Mouse (Mus musculus) intestine, embryonic 15.5 days (tissue): ENCODE measurements around the gene Sbk3. TPM values are rescaled to one million over a fixed set of nuclear protein-coding genes. Genes with fewer than 3 reads are reported as not detected.

Source experiments
- ATAC-seq: fragments of 200-750 bp; cut with Nextera tagmentation; 2 replicates; pipeline ENCODE4 v1.8.0; 2017; ENCODE audit warnings: moderate TSS enrichment, moderate library complexity
- H3K27ac ChIP-seq: fragments of 300-500 bp; sonication (generic); 2 replicates; pipeline ENCODE4 v1.5.1; 2015; ENCODE audit warnings: mild to moderate bottlenecking, inconsistent platforms
- H3K27me3 ChIP-seq: fragments of 300-500 bp; sonication (generic); replicated peaks from 2 replicates; pipeline ENCODE4 v1.6.1; 2015; ENCODE audit warnings: inconsistent platforms
- H3K36me3 ChIP-seq: fragments of 300-500 bp; sonication (generic); 2 replicates; pipeline ENCODE4 v1.6.1; 2015; ENCODE audit warnings: inconsistent platforms
- H3K4me1 ChIP-seq: fragments of 300-500 bp; sonication (generic); replicated peaks from 2 replicates; pipeline ENCODE4 v1.6.1; 2015; ENCODE audit warnings: inconsistent platforms
- H3K4me2 ChIP-seq: fragments of 300-500 bp; sonication (generic); replicated peaks from 2 replicates; pipeline ENCODE4 v1.6.1; 2015; ENCODE audit warnings: mild to moderate bottlenecking, inconsistent platforms
- H3K4me3 ChIP-seq: fragments of 300-500 bp; sonication (generic); replicated peaks from 2 replicates; pipeline ENCODE4 v1.5.1; 2015; ENCODE audit warnings: inconsistent platforms
- H3K9ac ChIP-seq: fragments of 300-500 bp; sonication (generic); 2 replicates; pipeline ENCODE4 v1.6.1; 2015; ENCODE audit warnings: inconsistent platforms
- H3K9me3 ChIP-seq: fragments of 300-500 bp; sonication (generic); 2 replicates; pipeline ENCODE4 v1.6.1; 2016; ENCODE audit warnings: inconsistent platforms
- WGBS: fragments of 180-500 bp; shearing (Covaris S2); methylation state at CpG from one replicate; pipeline ENCODE4 v1.1.7; 2015; 5-methylcytosine and 5-hydroxymethylcytosine counted together
- polyA plus RNA-seq: library from polyadenylated mRNA; unstranded; fragments of >200 nt; fragmentation: Nextera tagmentation; extraction: Ambion mirVana; gene quantifications from 2 replicates; pipeline ENCODE4 v1.2.1, GENCODE M21; 2015

The Sbk3 gene
- polyA plus RNA-seq, 1 experiment from 2014 or later = not detected

DNA sequence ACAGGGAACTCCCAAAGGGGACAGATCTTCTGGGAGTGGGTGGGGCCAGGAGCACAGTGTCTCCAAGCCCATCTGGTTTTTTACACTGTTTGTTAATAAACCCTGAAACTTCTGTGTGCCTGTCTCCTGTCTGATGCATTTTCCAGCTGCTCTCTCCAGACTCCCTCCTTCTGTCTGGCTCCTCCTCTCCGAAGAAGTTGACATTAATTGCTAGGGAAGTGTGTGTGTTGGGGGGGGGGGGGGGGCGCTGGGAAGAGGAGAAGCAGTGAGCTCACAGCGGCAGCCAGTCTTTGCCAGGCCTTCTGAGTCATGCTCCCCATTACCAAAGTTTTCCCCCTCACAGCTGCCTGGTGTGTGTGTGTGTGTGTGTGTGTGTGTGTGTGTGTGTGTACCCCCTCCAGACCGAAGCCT, 46.1 kb downstream of the Sbk3 start:
- peak; percentile 52 for ATAC-seq
- H3K9ac ChIP-seq = no peak overlapping the region
- WGBS = 6% methylated on average over 3 of the region's 4 CpGs
- peak overlapping the region; percentile 94 for H3K27ac ChIP-seq
- no peaks in the 10 kb centered on the region for H3K27me3 ChIP-seq
- peaks cover 46% of the 10 kb centered on the region for H3K4me1 ChIP-seq
- H3K36me3 ChIP-seq = peaks cover 12% of the 10 kb centered on the region
- H3K4me2 ChIP-seq = peak overlapping the region; percentile 67
- no peak overlapping the region for H3K4me3 ChIP-seq
- no peaks in the 10 kb centered on the region for H3K9me3 ChIP-seq

DNA sequence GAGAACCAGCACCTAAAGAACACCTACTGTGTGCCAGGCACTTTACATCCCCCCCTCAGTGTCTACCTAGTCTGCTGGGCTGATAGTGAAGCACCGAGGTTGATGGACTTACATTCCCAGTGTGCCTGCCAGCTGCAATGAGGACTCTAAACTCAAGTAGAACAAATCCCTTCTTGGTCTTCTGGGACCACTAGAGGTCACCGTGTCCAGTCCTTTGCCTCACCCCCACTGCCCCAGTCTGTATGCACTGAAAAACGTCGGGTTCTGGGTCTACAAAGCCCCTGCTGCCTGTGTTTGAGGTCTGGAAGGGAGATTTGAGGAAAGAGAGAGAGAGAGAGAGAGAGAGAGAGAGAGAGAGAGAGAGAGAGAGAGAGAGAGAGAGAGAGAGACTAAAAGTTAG, 46.5 kb downstream of the Sbk3 start:
- Histone ChIP-seq H3K27me3 (no peaks in the 10 kb centered on the region), H3K4me2 (peak overlapping the region; percentile 67), H3K4me1 (peaks cover 46% of the 10 kb centered on the region), H3K36me3 (peaks cover 16% of the 10 kb centered on the region), H3K27ac (peak overlapping the region; percentile 94), H3K4me3 (no peak overlapping the region), H3K9ac (no peak overlapping the region), H3K9me3 (no peaks in the 10 kb centered on the region)
- 0% methylated on average over 4 of the region's 4 CpGs for WGBS
- ATAC-seq = no peak

DNA sequence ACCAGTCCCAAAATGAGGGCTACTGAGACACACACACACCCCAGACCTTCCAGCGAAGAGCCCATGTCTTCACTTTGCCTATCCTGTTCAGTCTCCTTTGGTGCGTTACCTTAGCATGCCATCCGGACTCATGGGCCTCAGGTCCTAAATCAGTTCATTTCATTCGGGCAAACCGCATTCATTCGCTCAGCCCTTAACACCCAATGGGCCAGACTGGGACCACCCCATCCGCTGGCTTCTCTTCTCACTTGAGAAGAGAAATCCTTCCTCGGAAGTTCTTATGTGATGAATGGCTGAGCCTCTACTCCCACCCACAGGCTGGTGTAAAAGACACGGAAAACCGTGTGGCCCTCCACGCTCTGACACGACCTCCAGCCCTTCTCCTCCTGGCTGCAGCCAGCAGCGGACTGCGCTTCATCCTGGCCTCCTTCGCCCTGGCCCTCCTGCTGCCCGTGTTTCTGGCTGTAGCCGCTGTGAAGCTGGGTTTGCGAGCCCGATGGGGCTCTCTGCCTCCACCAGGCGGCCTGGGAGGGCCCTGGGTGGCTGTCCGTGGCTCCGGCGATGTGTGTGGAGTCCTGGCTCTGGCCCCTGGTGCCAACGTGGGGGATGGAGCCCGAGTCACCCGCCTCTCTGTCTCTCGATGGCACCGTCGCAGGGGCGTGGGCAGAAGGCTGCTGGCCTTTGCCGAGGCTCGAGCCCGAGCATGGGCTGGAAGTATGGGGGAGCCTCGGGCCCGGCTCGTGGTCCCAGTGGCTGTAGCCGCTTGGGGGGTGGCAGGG, 47.2 kb downstream of the Sbk3 start:
- Histone ChIP-seq H3K4me2 (peak overlapping the region; percentile 67), H3K9ac (peak overlapping the region; percentile 50), H3K9me3 (no peaks in the 10 kb centered on the region), H3K4me3 (peak overlapping the region; percentile 19), H3K36me3 (peaks cover 18% of the 10 kb centered on the region), H3K4me1 (peaks cover 46% of the 10 kb centered on the region), H3K27me3 (no peaks in the 10 kb centered on the region), H3K27ac (peak overlapping the region; percentile 94)
- ATAC-seq = no peak
- WGBS = 8% methylated on average over 37 of the region's 37 CpGs

DNA sequence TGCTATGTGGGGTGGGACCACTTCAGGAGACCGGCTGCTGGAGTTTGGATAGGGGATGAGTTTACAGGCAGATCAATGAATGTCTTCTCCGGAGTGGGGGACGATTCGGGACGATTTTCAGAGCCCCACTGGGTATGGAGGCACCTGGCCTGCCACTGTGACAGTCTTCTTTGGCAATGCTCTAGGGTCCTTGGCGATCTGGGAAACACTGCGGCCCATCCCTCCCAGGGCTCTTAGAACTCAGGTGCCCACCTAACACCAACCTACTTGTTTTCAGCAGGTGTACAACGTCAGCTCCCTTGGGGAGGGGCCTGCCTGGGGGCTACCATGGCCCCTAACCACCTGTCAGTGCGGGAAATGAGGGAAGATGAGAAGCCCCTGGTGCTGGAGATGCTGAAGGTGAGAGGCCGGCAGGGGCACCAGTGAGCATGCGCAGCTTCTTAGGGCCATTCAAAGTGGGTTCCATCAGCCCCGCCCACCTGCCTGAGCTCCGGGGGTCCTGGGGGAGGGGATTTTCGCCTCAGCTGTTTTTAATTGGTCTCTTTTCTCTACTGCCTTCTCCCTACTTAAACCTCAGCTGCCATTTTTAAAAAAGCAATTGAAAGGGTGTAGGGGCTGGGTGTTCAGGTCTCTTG, 47.9 kb downstream of the Sbk3 start:
- peaks cover 46% of the 10 kb centered on the region for H3K4me1 ChIP-seq
- H3K9me3 ChIP-seq = no peaks in the 10 kb centered on the region
- no peak for ATAC-seq
- H3K9ac ChIP-seq = no peak overlapping the region; the same call in 1 of the 2 replicates
- no peaks in the 10 kb centered on the region for H3K27me3 ChIP-seq
- H3K4me2 ChIP-seq = peak overlapping the region; percentile 67
- peak overlapping the region; percentile 25 for H3K4me3 ChIP-seq
- 1% methylated on average over 14 of the region's 14 CpGs for WGBS
- peaks cover 24% of the 10 kb centered on the region for H3K36me3 ChIP-seq
- peak overlapping the region; percentile 94 for H3K27ac ChIP-seq

DNA sequence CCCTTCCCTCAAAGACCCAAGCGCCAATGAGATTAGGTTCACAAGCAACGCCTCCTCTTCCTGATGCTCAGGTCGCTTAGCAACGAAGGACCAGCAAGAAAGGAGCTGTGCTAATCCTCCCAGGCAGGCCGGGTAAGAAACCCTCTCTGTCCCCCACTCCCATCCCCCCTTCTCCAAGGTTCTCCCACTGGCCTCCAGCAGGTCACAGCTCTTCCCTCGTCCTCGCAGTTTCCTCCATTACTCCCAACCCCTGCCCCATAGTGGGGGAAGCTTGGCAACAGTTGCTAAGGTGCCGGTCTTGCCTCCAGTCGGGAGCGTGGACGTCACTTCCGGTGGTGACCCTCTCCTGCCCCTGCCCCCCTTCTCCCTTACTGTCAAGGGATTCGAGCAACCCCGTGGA, 48.5 kb downstream of the Sbk3 start:
- under 1% methylated on average over 14 of the region's 14 CpGs for WGBS
- Histone ChIP-seq H3K4me3 (peak overlapping the region; percentile 25), H3K27me3 (no peaks in the 10 kb centered on the region), H3K9ac (no peak overlapping the region; the same call in 1 of the 2 replicates), H3K9me3 (no peaks in the 10 kb centered on the region), H3K4me2 (peak overlapping the region; percentile 67), H3K4me1 (peaks cover 46% of the 10 kb centered on the region), H3K27ac (peak overlapping the region; percentile 94; the same call in 1 of the 2 replicates), H3K36me3 (peaks cover 27% of the 10 kb centered on the region)
- peak; percentile 33 for ATAC-seq

DNA sequence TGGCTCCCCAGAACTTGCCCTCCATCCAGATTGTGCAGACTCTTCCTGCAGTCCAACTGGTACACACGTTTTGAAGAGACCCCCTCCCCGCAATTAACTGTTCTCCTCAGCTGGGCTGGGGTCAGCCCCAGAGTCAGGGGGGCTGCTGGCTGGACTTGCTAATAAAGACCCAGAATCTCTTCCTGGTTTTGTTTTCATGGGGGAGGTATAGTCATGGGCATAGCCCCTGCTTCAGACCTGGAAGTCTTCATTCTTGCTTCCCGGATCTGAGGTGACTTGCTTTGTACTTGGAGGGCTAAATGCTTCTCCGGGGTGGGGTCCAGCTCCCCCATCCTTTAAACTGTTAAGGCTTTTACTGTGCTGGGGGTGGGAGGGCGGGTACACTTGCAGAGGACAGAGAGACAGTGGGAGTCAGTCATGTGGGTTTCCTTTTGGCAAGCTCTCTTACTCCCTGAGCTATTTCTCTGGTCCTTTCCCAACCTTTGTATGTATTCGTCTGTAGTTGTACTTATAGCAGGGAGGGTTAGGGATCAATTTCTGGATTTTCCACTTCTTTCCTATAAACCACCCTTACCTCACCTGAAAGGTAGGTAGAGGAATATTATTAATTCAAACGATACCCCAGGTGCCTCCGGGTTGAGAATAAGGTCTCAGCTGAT, 49.0 kb downstream of the Sbk3 start, which contains the start of gene Nat14:
Nat14 (plus strand) TSS at position 205 of the 659 bp plus-strand sequence.
- Histone ChIP-seq H3K4me1 (peaks cover 44% of the 10 kb centered on the region), H3K9ac (no peak within 1 kb of the TSS; the same call in 1 of the 2 replicates)

DNA sequence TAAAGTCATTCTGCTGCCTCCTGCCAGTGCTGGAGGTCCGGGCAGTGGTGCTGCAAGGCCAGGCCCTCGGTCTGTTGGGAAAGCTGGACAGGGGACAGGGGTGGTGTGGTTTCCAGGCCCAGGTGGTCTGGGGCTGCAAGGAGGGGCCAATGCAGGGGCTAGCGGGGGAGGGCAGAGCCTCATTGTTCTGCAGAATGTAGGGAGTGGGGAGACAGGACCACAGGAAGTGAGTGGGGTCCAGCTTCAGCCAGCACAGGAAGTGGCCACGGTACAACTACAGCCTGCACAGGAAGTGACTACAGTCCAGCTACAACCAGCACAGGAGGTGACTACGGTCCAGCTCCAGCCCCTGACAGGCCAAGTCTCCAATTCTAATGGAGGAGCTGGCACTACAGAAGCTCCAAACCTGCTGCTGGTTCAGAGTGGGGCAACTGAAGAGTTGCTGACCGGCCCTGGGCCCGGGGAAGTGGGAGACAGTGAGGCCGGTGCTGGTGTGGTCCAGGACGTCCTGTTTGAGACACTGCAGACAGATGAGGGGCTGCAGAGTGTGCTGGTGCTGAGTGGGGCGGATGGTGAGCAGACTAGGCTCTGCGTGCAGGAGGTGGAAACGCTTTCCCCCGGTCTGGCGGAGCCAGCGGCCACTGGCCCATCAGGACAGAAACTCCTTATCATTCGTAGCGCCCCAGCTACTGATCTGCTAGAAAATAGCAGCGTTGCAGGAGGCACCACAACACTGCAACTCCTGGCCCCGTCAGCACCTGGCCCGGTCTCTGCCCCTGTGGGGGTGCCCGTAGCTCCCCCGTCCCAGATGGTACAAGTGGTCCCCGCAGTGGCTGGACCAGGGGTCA, 49.8 kb downstream of the Sbk3 start:
- no peaks in the 10 kb centered on the region for H3K9me3 ChIP-seq
- H3K9ac ChIP-seq = no peak overlapping the region; the same call in 1 of the 2 replicates
- peaks cover 45% of the 10 kb centered on the region for H3K4me1 ChIP-seq
- peaks cover 28% of the 10 kb centered on the region for H3K36me3 ChIP-seq
- H3K4me3 ChIP-seq = no peak overlapping the region
- WGBS = 62% methylated on average over 23 of the region's 23 CpGs
- H3K4me2 ChIP-seq = peak overlapping the region; percentile 17; the same call in 1 of the 2 replicates
- ATAC-seq = no peak
- 0 out of 2 replicates have a peak overlapping the region, but pooled peaks have one; percentile 32 for H3K27ac ChIP-seq
- no peaks in the 10 kb centered on the region for H3K27me3 ChIP-seq

More for the DNA sequence above, 49.0 kb downstream of the Sbk3 start, which contains the start of gene Nat14:
- 32% methylated on average over 8 of the region's 8 CpGs for WGBS
- Histone ChIP-seq H3K4me2 (peak within 1 kb of the TSS; percentile 67), H3K36me3 (peaks cover 28% of the 10 kb centered on the region), H3K27ac (peak within 1 kb of the TSS; percentile 94), H3K9me3 (no peaks in the 10 kb centered on the region), H3K27me3 (no peaks in the 10 kb centered on the region), H3K4me3 (peak within 1 kb of the TSS; percentile 25)
- no peak for ATAC-seq

DNA sequence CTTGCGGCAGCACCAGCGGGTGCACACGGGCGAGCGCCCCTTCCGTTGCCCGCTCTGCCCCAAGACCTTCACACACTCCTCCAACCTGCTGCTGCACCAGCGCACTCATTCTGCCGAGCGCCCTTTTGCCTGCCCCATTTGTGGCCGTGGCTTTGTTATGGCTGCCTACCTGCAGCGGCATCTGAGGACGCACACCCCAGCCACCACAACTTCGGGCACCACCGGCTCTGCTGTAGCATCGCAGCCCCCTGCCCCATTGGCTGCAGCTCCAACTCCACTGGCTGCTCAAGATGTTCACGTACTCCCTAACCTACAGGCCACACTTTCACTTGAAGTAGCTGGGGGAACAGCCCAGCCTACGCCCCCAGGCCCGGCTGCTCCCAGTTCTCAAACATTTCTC, 50.5 kb downstream of the Sbk3 start:
- Histone ChIP-seq H3K27ac (no peak overlapping the region), H3K9me3 (no peaks in the 10 kb centered on the region), H3K9ac (no peak overlapping the region), H3K4me3 (no peak overlapping the region), H3K4me1 (peaks cover 39% of the 10 kb centered on the region), H3K36me3 (peaks cover 28% of the 10 kb centered on the region), H3K27me3 (no peaks in the 10 kb centered on the region), H3K4me2 (no peak overlapping the region)
- ATAC-seq = no peak
- 90% methylated on average over 19 of the region's 19 CpGs for WGBS

DNA sequence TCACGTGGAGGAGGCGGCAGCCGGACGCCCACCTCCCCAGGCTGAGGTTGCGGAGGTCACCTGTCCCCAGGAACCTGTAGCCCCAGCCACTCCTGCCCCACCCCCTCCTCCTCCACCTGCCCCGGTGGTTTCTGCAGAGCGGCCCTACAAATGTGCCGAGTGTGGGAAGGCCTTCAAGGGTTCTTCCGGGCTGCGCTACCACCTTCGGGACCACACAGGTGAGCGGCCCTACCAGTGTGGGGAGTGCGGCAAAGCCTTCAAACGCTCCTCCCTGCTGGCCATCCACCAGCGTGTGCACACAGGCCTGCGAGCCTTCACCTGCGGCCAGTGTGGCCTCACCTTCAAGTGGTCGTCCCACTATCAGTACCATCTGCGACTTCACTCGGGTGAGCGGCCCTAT, 51.0 kb downstream of the Sbk3 start:
- WGBS = 90% methylated on average over 21 of the region's 21 CpGs
- Histone ChIP-seq H3K36me3 (peaks cover 28% of the 10 kb centered on the region), H3K27ac (no peak overlapping the region), H3K4me1 (peaks cover 36% of the 10 kb centered on the region), H3K4me3 (no peak overlapping the region), H3K9me3 (no peaks in the 10 kb centered on the region), H3K9ac (no peak overlapping the region), H3K27me3 (no peaks in the 10 kb centered on the region), H3K4me2 (no peak overlapping the region)
- no peak for ATAC-seq

DNA sequence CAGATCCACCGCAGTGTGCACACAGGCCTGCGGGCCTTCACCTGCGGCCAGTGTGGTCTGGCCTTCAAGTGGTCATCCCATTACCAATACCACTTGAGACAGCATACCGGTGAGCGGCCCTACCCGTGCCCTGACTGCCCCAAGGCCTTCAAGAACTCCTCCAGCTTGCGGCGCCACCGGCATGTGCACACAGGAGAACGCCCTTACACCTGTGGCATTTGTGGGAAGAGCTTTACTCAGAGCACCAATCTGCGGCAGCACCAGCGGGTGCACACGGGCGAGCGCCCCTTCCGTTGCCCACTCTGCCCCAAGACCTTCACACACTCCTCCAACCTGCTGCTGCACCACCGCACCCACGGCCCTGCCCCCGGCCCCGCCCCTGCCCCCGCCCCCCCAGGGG, 51.9 kb downstream of the Sbk3 start:
- 85% methylated on average over 21 of the region's 21 CpGs for WGBS
- H3K27me3 ChIP-seq = no peaks in the 10 kb centered on the region
- no peak overlapping the region for H3K9ac ChIP-seq
- H3K9me3 ChIP-seq = no peaks in the 10 kb centered on the region
- peaks cover 28% of the 10 kb centered on the region for H3K36me3 ChIP-seq
- no peak overlapping the region for H3K4me3 ChIP-seq
- no peak overlapping the region for H3K4me2 ChIP-seq
- H3K27ac ChIP-seq = no peak overlapping the region
- H3K4me1 ChIP-seq = peaks cover 35% of the 10 kb centered on the region
- no peak for ATAC-seq

DNA sequence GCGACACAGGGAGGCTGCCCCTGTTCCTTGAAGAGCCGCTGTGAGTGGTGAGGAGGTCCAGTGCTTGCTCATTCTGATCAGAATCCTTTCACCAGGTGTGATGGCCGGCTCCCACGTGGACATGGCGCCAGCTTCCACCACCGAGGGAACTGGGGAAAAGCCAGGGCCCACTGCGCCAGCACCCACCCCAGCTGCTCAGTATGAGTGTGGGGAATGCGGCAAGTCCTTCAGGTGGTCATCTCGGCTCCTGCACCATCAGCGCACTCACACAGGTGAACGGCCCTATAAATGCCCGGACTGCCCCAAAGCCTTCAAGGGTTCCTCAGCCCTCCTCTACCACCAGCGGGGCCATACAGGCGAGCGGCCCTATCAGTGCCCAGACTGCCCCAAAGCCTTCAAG, 52.3 kb downstream of the Sbk3 start:
- ATAC-seq = no peak
- peaks cover 31% of the 10 kb centered on the region for H3K4me1 ChIP-seq
- H3K4me3 ChIP-seq = no peak overlapping the region
- no peaks in the 10 kb centered on the region for H3K27me3 ChIP-seq
- H3K4me2 ChIP-seq = no peak overlapping the region
- H3K9ac ChIP-seq = no peak overlapping the region
- no peaks in the 10 kb centered on the region for H3K9me3 ChIP-seq
- no peak overlapping the region for H3K27ac ChIP-seq
- 92% methylated on average over 15 of the region's 15 CpGs for WGBS
- peaks cover 28% of the 10 kb centered on the region for H3K36me3 ChIP-seq
